Mouse (Mus musculus) midbrain, embryonic 11.5 days (tissue): ENCODE data around the gene Rab5b. TPM values are rescaled to one million over a fixed set of nuclear protein-coding genes. Genes with fewer than 3 reads are reported as not detected.

Experiments
- ATAC-seq: fragments of 200-750 bp; cut with Nextera tagmentation; 2 replicates; pipeline ENCODE4 v1.8.0; 2017; ENCODE audit warnings: moderate TSS enrichment, moderate library complexity; ENCODE audit not compliant: low FRiP score
- DNase-seq: peaks from one replicate; pipeline ENCODE4 v3.0.0; 2015; ENCODE audit warnings: low spot score; ENCODE audit errors: missing footprints
- H3K27ac ChIP-seq: fragments of 300-500 bp; sonication (generic); 2 replicates; pipeline ENCODE4 v1.5.1; 2014; ENCODE audit warnings: low read depth, low read length
- H3K27me3 ChIP-seq: fragments of 300-500 bp; sonication (generic); 2 replicates; pipeline ENCODE4 v1.6.1; 2014; ENCODE audit warnings: mild to moderate bottlenecking, low read length, moderate library complexity, mixed read lengths; ENCODE audit not compliant: control insufficient read depth, insufficient read depth
- H3K36me3 ChIP-seq: fragments of 300-500 bp; sonication (generic); 2 replicates; pipeline ENCODE4 v1.6.1; 2014; ENCODE audit warnings: mild to moderate bottlenecking, low read length, moderate library complexity, mixed read lengths; ENCODE audit not compliant: control insufficient read depth, insufficient read depth
- H3K4me1 ChIP-seq: fragments of 300-500 bp; sonication (generic); 2 replicates; pipeline ENCODE4 v1.6.1; 2014; ENCODE audit warnings: low read length; ENCODE audit not compliant: control insufficient read depth, insufficient read depth
- H3K4me2 ChIP-seq: fragments of 300-500 bp; sonication (generic); 2 replicates; pipeline ENCODE4 v1.6.1; 2014; ENCODE audit warnings: mild to moderate bottlenecking, moderate library complexity
- H3K4me3 ChIP-seq: fragments of 300-500 bp; sonication (generic); 2 replicates; pipeline ENCODE4 v1.5.1; 2014; ENCODE audit warnings: low read depth, low read length
- H3K9ac ChIP-seq: fragments of 300-500 bp; sonication (generic); 2 replicates; pipeline ENCODE4 v1.6.1; 2014; ENCODE audit warnings: low read length
- H3K9me3 ChIP-seq: fragments of 300-500 bp; sonication (generic); 2 replicates; pipeline ENCODE4 v1.6.1; 2016; ENCODE audit warnings: low read length; ENCODE audit not compliant: control insufficient read depth
- WGBS: fragments of 180-500 bp; shearing (Covaris S2); extraction: QIAGEN DNeasy Blood & Tissue Kit; methylation state at CpG from one replicate; pipeline ENCODE4 v1.1.7; 2014; 5-methylcytosine and 5-hydroxymethylcytosine counted together
- polyA plus RNA-seq: library from polyadenylated mRNA; unstranded; fragments of >200 nt; fragmentation: Nextera tagmentation; extraction: Ambion mirVana; gene quantifications from 2 replicates; pipeline ENCODE4 v1.2.1, GENCODE M21; 2014

Rab5b gene
- 80.1 and 82.6 TPM in 2 replicates for polyA plus RNA-seq

DNA sequence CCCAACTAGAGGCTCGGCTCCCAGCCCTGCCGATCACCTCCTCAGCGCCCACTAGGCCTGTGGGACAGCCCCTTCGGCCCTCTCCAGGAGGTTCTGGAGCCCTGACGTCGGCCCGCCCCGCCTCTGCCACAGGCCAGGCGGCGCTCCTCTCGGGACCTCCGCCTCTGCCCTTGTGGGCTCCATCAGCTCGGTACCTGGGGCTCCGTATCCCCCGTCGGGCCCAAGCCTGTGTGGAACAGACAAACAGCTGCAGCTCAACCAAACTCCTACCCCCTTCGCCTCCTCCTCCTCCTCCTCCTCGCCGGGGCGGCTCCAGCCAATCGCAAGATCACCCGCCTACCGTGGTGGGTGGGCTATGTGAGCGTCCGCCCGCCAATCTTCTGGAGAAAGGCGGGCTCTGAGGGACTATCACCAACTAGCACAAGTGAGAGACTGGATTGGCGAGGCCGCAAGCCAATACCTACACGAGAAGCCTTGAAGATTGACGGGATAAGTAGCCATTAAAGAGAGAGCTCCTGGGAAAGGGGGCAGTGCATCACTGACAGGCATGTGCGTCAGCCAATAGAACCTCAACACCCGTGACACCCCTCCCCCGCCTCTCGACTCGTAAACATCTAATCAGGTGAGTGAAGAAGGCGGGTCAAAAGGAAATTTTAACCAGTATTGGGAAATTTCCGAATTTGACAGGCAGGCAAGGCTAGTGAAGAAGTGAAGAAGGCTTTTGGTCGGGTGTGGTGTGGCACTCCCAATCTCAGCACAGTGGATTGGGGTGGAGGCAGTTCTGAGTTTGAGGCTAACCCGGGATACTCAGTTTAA is at the start of gene Rab5b:
TSS of gene Rab5b (minus strand) at position 273 of the 816 bp plus-strand sequence.
- peak within 1 kb of the TSS; percentile 89 for H3K9ac ChIP-seq
- ATAC-seq: peak; percentile 99

GRCm38 (mm10) chr10:128744680-128745601 is 48.9 kb upstream of the Rab5b start, which contains the start of gene Dgka:
Gene Dgka, minus strand, starts transcription at chr10:128744855.
- Histone ChIP-seq H3K9ac (peak within 1 kb of the TSS; percentile 69), H3K4me3 (peak within 1 kb of the TSS; percentile 51), H3K4me2 (peak within 1 kb of the TSS; percentile 93), H3K9me3 (no peaks in the 10 kb centered on the region), H3K27me3 (peaks cover 38% of the 10 kb centered on the region), H3K36me3 (no peaks in the 10 kb centered on the region), H3K4me1 (peaks cover 14% of the 10 kb centered on the region; the same call in 1 of the 2 replicates), H3K27ac (no peak within 1 kb of the TSS)
- WGBS: 19% methylated on average over 18 of the region's 18 CpGs
- DNase-seq (peak; percentile 91), ATAC-seq (no peak)

More for the DNA sequence above, at the start of gene Rab5b:
- Histone ChIP-seq H3K27me3 (no peaks in the 10 kb centered on the region), H3K36me3 (peaks cover 4% of the 10 kb centered on the region), H3K9me3 (no peaks in the 10 kb centered on the region), H3K4me2 (peak within 1 kb of the TSS; percentile 80), H3K4me3 (peak within 1 kb of the TSS; percentile 70), H3K27ac (peak within 1 kb of the TSS; percentile 88), H3K4me1 (peaks cover 7% of the 10 kb centered on the region; the same call in 1 of the 2 replicates)
- DNase-seq: peak; percentile 100
- WGBS: 1% methylated on average over 40 of the region's 40 CpGs

- H3K36me3 ChIP-seq: no peaks in the 10 kb centered on the region
- ATAC-seq (no peak), DNase-seq (no peak)
- H3K27ac ChIP-seq: no peak overlapping the region
- WGBS: 18% methylated on average over 8 of the region's 8 CpGs
- peak overlapping the region; percentile 93 for H3K4me2 ChIP-seq
- H3K27me3 ChIP-seq: peaks cover 38% of the 10 kb centered on the region
- no peaks in the 10 kb centered on the region for H3K9me3 ChIP-seq
- peak overlapping the region; percentile 51 for H3K4me3 ChIP-seq
- H3K4me1 ChIP-seq: peaks cover 8% of the 10 kb centered on the region; the same call in 1 of the 2 replicates
- peak overlapping the region; percentile 69; the same call in 1 of the 2 replicates for H3K9ac ChIP-seq
Observed at GRCm38 (mm10) chr10:128744211-128744610, 48.1 kb upstream of the Rab5b start.

GRCm38 (mm10) chr10:128743791-128744191 is 47.7 kb upstream of the Rab5b start:
- H3K27ac ChIP-seq: no peak overlapping the region
- no peaks in the 10 kb centered on the region for H3K9me3 ChIP-seq
- H3K4me2 ChIP-seq: peak overlapping the region; percentile 93
- H3K9ac ChIP-seq: peak overlapping the region; percentile 69
- WGBS: under 1% methylated on average over 37 of the region's 37 CpGs
- H3K4me3 ChIP-seq: peak overlapping the region; percentile 51
- DNase-seq: peak; percentile 96
- peaks cover 5% of the 10 kb centered on the region; the same call in 1 of the 2 replicates for H3K4me1 ChIP-seq
- ATAC-seq: no peak
- no peaks in the 10 kb centered on the region for H3K36me3 ChIP-seq
- H3K27me3 ChIP-seq: peaks cover 38% of the 10 kb centered on the region

- Histone ChIP-seq H3K4me2 (peak overlapping the region; percentile 93), H3K4me1 (peaks cover 5% of the 10 kb centered on the region; the same call in 1 of the 2 replicates), H3K27ac (no peak overlapping the region), H3K27me3 (peaks cover 38% of the 10 kb centered on the region), H3K9me3 (no peaks in the 10 kb centered on the region), H3K4me3 (peak overlapping the region; percentile 51), H3K9ac (peak overlapping the region; percentile 69), H3K36me3 (no peaks in the 10 kb centered on the region)
- DNase-seq (peak; percentile 88), ATAC-seq (no peak)
- WGBS: 13% methylated on average over 7 of the region's 7 CpGs
Observed at GRCm38 (mm10) chr10:128743235-128743634, 47.2 kb upstream of the Rab5b start.

GRCm38 (mm10) chr10:128742616-128743015 is 46.6 kb upstream of the Rab5b start:
- WGBS: 66% methylated on average over 4 of the region's 4 CpGs
- Histone ChIP-seq H3K27ac (no peak overlapping the region), H3K36me3 (no peaks in the 10 kb centered on the region), H3K4me3 (no peak overlapping the region), H3K27me3 (peaks cover 38% of the 10 kb centered on the region), H3K9me3 (no peaks in the 10 kb centered on the region), H3K4me1 (peaks cover 5% of the 10 kb centered on the region; the same call in 1 of the 2 replicates), H3K9ac (no peak overlapping the region), H3K4me2 (no peak overlapping the region)
- no peak for ATAC-seq
- no peak for DNase-seq

DNA sequence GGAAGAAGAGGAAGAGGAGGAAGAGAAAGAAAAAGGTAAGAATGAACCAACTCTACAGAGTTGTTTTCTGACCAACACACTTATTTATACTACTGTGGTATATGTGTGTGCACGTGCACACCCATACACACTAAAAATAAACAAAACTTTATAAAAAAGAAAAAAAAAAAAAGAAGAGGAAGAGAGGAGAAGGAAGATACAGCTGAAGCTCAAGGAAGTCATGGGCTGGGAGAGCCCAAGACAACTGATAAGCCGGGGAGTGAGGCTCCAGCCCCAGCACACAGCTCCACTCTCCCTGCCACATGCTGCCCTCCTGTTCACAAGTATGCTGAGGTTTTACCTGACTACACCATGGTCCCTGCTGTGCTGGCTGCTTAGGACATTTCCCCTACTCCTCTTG is 44.2 kb upstream of the Rab5b start:
- 66% methylated on average over 2 of the region's 2 CpGs for WGBS

GRCm38 (mm10) chr10:128737435-128737834 is 41.4 kb upstream of the Rab5b start:
- WGBS: 2% methylated on average over 15 of the region's 15 CpGs

More for the DNA sequence above, 44.2 kb upstream of the Rab5b start:
- Histone ChIP-seq H3K4me3 (no peak overlapping the region), H3K27me3 (peaks cover 35% of the 10 kb centered on the region), H3K36me3 (no peaks in the 10 kb centered on the region), H3K9me3 (no peaks in the 10 kb centered on the region), H3K4me2 (no peak overlapping the region), H3K4me1 (peaks cover 7% of the 10 kb centered on the region; the same call in 1 of the 2 replicates), H3K27ac (no peak overlapping the region), H3K9ac (no peak overlapping the region)
- ATAC-seq: no peak
- DNase-seq: no peak

More at GRCm38 (mm10) chr10:128737435-128737834, 41.4 kb upstream of the Rab5b start:
- Histone ChIP-seq H3K9ac (no peak overlapping the region), H3K9me3 (no peaks in the 10 kb centered on the region), H3K27ac (no peak overlapping the region), H3K4me1 (peaks cover 2% of the 10 kb centered on the region; the same call in 1 of the 2 replicates), H3K4me3 (no peak overlapping the region), H3K4me2 (peak overlapping the region; percentile 16), H3K27me3 (peaks cover 9% of the 10 kb centered on the region), H3K36me3 (no peaks in the 10 kb centered on the region)
- ATAC-seq (peak; percentile 62; the same call in 1 of the 2 replicates), DNase-seq (no peak)
